In the genomic region with DNA sequence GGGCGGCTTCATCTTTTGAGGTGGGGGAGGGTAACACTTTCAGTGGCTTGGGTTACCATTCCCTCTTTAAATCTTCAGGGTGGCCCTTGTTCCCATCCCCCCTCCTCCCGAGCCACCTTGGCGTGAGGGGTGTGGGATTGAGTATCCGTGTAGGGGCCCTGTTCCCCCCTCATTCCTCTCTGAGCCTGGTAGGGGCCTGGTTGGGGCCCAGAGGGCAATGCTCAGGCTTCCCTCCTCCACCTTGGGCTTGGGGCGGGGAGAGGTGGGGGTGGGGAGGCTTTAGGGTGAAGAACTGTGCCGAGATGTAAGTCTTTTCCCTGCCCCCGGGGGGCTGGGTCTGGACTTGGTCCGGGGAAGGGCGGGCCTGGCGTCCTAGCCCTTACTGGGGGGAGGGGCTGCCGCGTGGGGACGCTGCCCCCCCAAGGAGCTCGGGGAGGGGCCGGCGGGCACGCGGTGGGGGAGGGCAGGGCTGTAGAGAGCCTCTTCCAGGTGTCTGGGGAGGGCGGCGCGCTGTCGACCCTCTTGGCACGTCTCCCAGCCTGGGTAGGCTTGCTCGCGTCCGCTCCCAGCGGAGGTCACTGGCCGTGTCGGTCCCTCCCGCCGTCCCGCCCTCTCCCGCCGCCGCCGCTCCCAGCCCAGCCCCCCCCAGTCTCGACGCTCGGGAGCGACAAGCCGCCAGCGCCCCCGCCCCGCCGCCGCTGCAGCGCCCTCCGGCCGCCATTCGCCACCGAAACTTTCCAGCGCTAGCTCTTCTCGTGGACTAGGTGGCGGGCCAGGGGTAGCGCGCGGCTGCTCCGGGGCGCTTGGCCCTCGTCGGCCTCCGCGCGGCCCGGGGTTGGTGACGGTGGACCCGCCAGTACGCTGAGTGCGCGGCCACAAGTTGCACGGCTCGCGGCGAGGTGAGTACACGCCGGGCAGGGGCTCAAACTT, we compare ENCODE assay signal across 8 mouse cellular contexts. TPM values are rescaled to one million over a fixed set of nuclear protein-coding genes. Genes with fewer than 3 reads are reported as not detected.
A peak's percentile ranks its signal among the peaks of the same experiment; 100 is the strongest.
DNase-seq lines count a peak whose midpoint lies in the region; ATAC-seq lines count a peak whose summit lies in the region.

A gene (plus strand): TSS at position 643 of the 930 bp plus-strand sequence.

- peak within 1 kb of the TSS; percentile 73 for H3K9ac ChIP-seq in hindbrain, embryonic 15.5 days

- H3K9me3 ChIP-seq in hindbrain, embryonic 15.5 days: no peaks in the 10 kb centered on the region
- peaks cover 6% of the 10 kb centered on the region; the same call in 1 of the 2 replicates for H3K9me3 ChIP-seq in megakaryocyte, embryonic 14.5 days

- no peaks in the 10 kb centered on the region for H3K27me3 ChIP-seq in hindbrain, embryonic 15.5 days
- H3K27me3 ChIP-seq in megakaryocyte, embryonic 14.5 days (replicated peaks): peaks cover 6% of the 10 kb centered on the region

- H3K4me2 ChIP-seq in hindbrain, embryonic 15.5 days: peak within 1 kb of the TSS; percentile 60

- peak within 1 kb of the TSS; percentile 67 for H3K4me3 ChIP-seq in hindbrain, embryonic 15.5 days
- H3K4me3 ChIP-seq in megakaryocyte, embryonic 14.5 days (replicated peaks): peak within 1 kb of the TSS; percentile 94

- no peaks in the 10 kb centered on the region for H3K36me3 ChIP-seq in hindbrain, embryonic 15.5 days
- no peaks in the 10 kb centered on the region for H3K36me3 ChIP-seq in megakaryocyte, embryonic 14.5 days (replicated peaks; ENCODE audit: low read length)

- peak; percentile 68 for ATAC-seq in hindbrain, embryonic 15.5 days (ENCODE audit: low FRiP score, low read depth)

- peak within 1 kb of the TSS; percentile 95 for H3K27ac ChIP-seq in hindbrain, embryonic 15.5 days (replicated peaks)

- 32% methylated on average over 40 of the region's 76 CpGs for WGBS in hindbrain, embryonic 15.5 days

- DNase-seq in R1 (ENCODE audit: low read depth, low spot score): peak; percentile 89
- peak; percentile 81 to 85 for DNase-seq in cerebellum, postnatal 14 days
- DNase-seq in gastrocnemius, adult 18-20 months (ENCODE audit: low spot score): peak; percentile 55
- peak; percentile 25 to 59 for DNase-seq in left cerebral cortex, adult 8-10 months (ENCODE audit: low spot score in 2 of 2)
- peak; percentile 76 to 81 for DNase-seq in right cerebral cortex, postnatal 10 days (ENCODE audit: low spot score in 2 of 2)
- peak; percentile 51 for DNase-seq in urinary bladder, postnatal 25 days (ENCODE audit: low spot score)

- H3K4me1 ChIP-seq in hindbrain, embryonic 15.5 days (replicated peaks): peaks cover 7% of the 10 kb centered on the region; the same call in 1 of the 2 replicates
- peaks cover 9% of the 10 kb centered on the region; the same call in 1 of the 2 replicates for H3K4me1 ChIP-seq in megakaryocyte, embryonic 14.5 days

RNA-seq across cellular contexts. Expression of the gene that starts here (rescaled TPM):
- total RNA-seq in gastrocnemius, adult 18-20 months (2021): 10 to 100 TPM; 10.3 to 12.8 TPM
- 43.4 and 45.5 TPM in 2 replicates for polyA plus RNA-seq in hindbrain, embryonic 15.5 days (2015; fragmentation: Nextera tagmentation; extraction: Ambion mirVana)
- total RNA-seq in left cerebral cortex, adult 8-10 months (2022): 10 to 100 TPM; 49.0 to 56.6 (median 53.3) TPM
- polyA plus RNA-seq in megakaryocyte, embryonic 14.5 days (2012; ENCODE audit: insufficient read depth, low replicate concordance): 1.6 and 2.8 TPM in 2 replicates

Comparison
In these comparisons a context has a peak if more than half of its experiments do, and no peak if none do; other contexts are left out.
1. Peak in every context shown above with its lines: DNase-seq, ATAC-seq, H3K4me3 ChIP-seq and H3K27ac ChIP-seq.
2. RNA of the gene that starts here (polyA plus RNA-seq): 43.4 to 45.5 TPM in hindbrain, embryonic 15.5 days; 1.6 to 2.8 TPM in megakaryocyte, embryonic 14.5 days; every median in the first group is over 10 times any median in the second.